Mouse (Mus musculus) activated CD4-positive, CD25-positive, alpha-beta regulatory T cell (primary cell): ENCODE results near the gene Herc3. TPM values are rescaled to one million over a fixed set of nuclear protein-coding genes. Genes with fewer than 3 reads are reported as not detected.

ENCODE experiments used
- polyA plus RNA-seq, 2 experiments: library from polyadenylated mRNA; unstranded; fragments of 100-300 nt; shearing (Covaris generic); gene quantifications; one replicate each; pipeline ENCODE4 v1.2.1; 2017

Herc3 gene
- 10 to 100 TPM; 36.2 to 51.6 TPM for polyA plus RNA-seq

DNA sequence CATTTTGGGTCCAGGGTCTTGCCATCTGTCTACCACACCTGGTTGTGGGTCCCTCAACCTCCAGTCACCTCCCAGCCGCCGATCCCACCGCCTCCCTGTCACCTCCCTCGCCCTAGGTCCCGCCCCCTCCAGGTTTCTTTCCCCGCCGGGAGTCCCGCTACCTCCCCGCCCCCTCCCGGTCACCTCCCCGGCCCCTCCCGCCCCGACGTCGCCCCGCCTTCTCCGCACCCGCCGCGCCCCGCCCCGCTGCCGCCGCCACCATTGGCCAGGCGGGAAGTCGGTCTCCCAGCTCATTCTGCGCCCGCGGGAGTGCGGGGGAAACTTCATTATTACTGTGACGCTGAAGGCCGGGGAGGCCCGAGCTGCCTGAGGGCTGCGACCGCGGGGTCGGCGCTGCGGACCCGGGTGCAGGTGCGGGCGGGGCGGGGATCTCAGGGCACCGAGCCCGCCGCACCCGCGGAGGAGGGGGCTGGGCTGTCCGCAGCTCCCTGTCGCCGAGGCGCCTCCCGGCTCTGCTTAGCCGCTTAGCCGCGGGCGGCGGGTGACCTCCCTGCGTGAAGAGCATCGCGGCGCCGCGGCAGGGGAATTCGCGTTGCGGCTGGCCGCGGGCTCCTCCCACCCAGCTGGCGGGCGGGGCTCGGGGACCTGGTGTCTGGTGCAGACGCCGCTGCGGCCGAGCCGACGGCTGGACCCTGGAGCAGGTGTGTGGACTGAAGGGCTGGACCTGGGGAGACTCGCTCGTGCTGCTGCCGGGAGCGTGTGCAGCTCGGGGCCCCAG, at the start of gene Herc3:
Gene Herc3, plus strand, starts transcription at position 234 of the 778 bp plus-strand sequence.

DNA sequence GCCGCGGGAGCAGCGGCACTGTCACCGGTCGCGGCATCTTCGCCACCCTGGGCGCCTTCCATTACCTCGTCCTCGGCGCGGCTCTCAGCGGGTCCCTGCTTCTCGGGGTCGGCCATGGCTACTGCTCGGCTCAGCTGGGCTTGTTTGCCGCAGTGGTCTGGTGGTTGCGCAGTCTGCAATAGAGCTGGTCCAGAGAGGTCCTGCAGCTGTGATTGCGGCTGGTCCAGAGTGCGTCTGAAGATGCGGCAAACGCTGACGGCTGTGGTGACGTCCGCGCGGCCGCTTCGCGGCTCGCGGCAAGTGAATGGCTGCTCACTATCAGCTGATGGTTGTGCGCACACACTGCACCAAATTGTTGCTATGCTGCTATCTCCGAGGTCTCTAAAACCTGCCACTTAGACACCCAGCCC, 75.6 kb downstream of the Herc3 start, which contains the start of gene Nap1l5:
Gene Nap1l5, minus strand, starts transcription at position 225 of the 410 bp plus-strand sequence.

Other genes starting within 250 kb of the Herc3 start
- gene Abcg2, start 246.9 kb upstream of the Herc3 start, polyA plus RNA-seq, result 10 to 100 TPM; 10.8 to 12.0 TPM
- under 1 TPM; 0.14 to 0.44 TPM for gene Nap1l5, start 75.6 kb downstream of the Herc3 start, polyA plus RNA-seq
- under 1 TPM; 0.18 to 0.44 TPM for gene Fam13a, start 193.1 kb downstream of the Herc3 start, polyA plus RNA-seq